Mouse (Mus musculus): ENCODE measurements around the gene B630019K06Rik. TPM values are rescaled to one million over a fixed set of nuclear protein-coding genes. Genes with fewer than 3 reads are reported as not detected.
A peak's percentile ranks its signal among the peaks of the same experiment; 100 is the strongest.

B630019K06Rik gene
- total RNA-seq, 1 experiment: 0.67 TPM

- Histone ChIP-seq H3K9ac (ENCODE audit: insufficient read depth, low read depth, low read length, poor library complexity, severe bottlenecking) (no peak overlapping the region), H3K4me1 (ENCODE audit: control insufficient read depth in 2 of 2, insufficient read depth in 2 of 2, low read length in 2 of 2, poor library complexity in 1 of 2) (no peaks in the 10 kb centered on the region), H3K4me3 (ENCODE audit: insufficient read depth in 1 of 2, low read depth in 1 of 2, low read length in 2 of 2, poor library complexity in 1 of 2, severe bottlenecking in 1 of 2) (no peak overlapping the region), H3K9me3 (ENCODE audit: control insufficient read depth, insufficient read depth, low read depth, low read length) (no peaks in the 10 kb centered on the region), H3K36me3 (ENCODE audit: control insufficient read depth, insufficient read depth, low read length, poor library complexity, severe bottlenecking) (no peaks in the 10 kb centered on the region), H3K27ac (ENCODE audit: insufficient read depth, low read depth, low read length, poor library complexity, severe bottlenecking) (no peak overlapping the region)
- no peak for TF ChIP-seq ZNF384 (IDR thresholded peaks at IDR 0.05; ENCODE audit: low read depth, low read length)
- TF ChIP-seq MAFK (IDR thresholded peaks at IDR 0.05; ENCODE audit: insufficient read depth, low read depth, low read length): no peak
- no peak for TF ChIP-seq CHD2 (IDR thresholded peaks at IDR 0.05; ENCODE audit: low read depth, low read length)
- no peak for TF ChIP-seq ZC3H11A (IDR thresholded peaks at IDR 0.05; ENCODE audit: borderline replicate concordance, low read depth, low read length)
- no peak for TF ChIP-seq HCFC1 (IDR thresholded peaks at IDR 0.05; ENCODE audit: borderline replicate concordance, insufficient read depth, low read length)
- no peak for DNase-seq (ENCODE audit: low read depth, low spot score)
- in situ Hi-C loops (cut with MboI; ENCODE audit: low sequenced_read_pairs in 2 of 2, unreplicated experiment in 2 of 2): no loop called here
Measured at GRCm38 (mm10) chrX:8884336-8884735, 7.8 kb upstream of the B630019K06Rik start.

- Histone ChIP-seq H3K9ac (ENCODE audit: insufficient read depth, low read depth, low read length, poor library complexity, severe bottlenecking) (no peak overlapping the region), H3K4me1 (ENCODE audit: control insufficient read depth in 2 of 2, insufficient read depth in 2 of 2, low read length in 2 of 2, poor library complexity in 1 of 2) (no peaks in the 10 kb centered on the region), H3K9me3 (ENCODE audit: control insufficient read depth, insufficient read depth, low read depth, low read length) (no peaks in the 10 kb centered on the region), H3K36me3 (ENCODE audit: control insufficient read depth, insufficient read depth, low read length, poor library complexity, severe bottlenecking) (no peaks in the 10 kb centered on the region), H3K4me3 (ENCODE audit: insufficient read depth in 1 of 2, low read depth in 1 of 2, low read length in 2 of 2, poor library complexity in 1 of 2, severe bottlenecking in 1 of 2) (no peak overlapping the region), H3K27ac (ENCODE audit: insufficient read depth, low read depth, low read length, poor library complexity, severe bottlenecking) (no peak overlapping the region)
- TF ChIP-seq ZC3H11A (IDR thresholded peaks at IDR 0.05; ENCODE audit: borderline replicate concordance, low read depth, low read length) (no peak), HCFC1 (IDR thresholded peaks at IDR 0.05; ENCODE audit: borderline replicate concordance, insufficient read depth, low read length) (no peak), MAFK (IDR thresholded peaks at IDR 0.05; ENCODE audit: insufficient read depth, low read depth, low read length) (no peak), ZNF384 (IDR thresholded peaks at IDR 0.05; ENCODE audit: low read depth, low read length) (no peak), CHD2 (IDR thresholded peaks at IDR 0.05; ENCODE audit: low read depth, low read length) (no peak)
- in situ Hi-C loops (cut with MboI; ENCODE audit: low sequenced_read_pairs in 2 of 2, unreplicated experiment in 2 of 2): no loop called here
- DNase-seq (ENCODE audit: low read depth, low spot score): no peak
Measured at GRCm38 (mm10) chrX:8891975-8892342, 223 bp upstream of the B630019K06Rik start.

- no peak overlapping the region for H3K27ac ChIP-seq (ENCODE audit: insufficient read depth, low read depth, low read length, poor library complexity, severe bottlenecking)
- no peaks in the 10 kb centered on the region for H3K36me3 ChIP-seq (ENCODE audit: control insufficient read depth, insufficient read depth, low read length, poor library complexity, severe bottlenecking)
- no peak for DNase-seq (ENCODE audit: low read depth, low spot score)
- no peaks in the 10 kb centered on the region for H3K9me3 ChIP-seq (ENCODE audit: control insufficient read depth, insufficient read depth, low read depth, low read length)
- H3K9ac ChIP-seq (ENCODE audit: insufficient read depth, low read depth, low read length, poor library complexity, severe bottlenecking): peak overlapping the region; percentile 63
- TF ChIP-seq MAFK (IDR thresholded peaks at IDR 0.05; ENCODE audit: insufficient read depth, low read depth, low read length) (no peak), CHD2 (IDR thresholded peaks at IDR 0.05; ENCODE audit: low read depth, low read length) (no peak), HCFC1 (IDR thresholded peaks at IDR 0.05; ENCODE audit: borderline replicate concordance, insufficient read depth, low read length) (no peak), ZC3H11A (IDR thresholded peaks at IDR 0.05; ENCODE audit: borderline replicate concordance, low read depth, low read length) (no peak), ZNF384 (IDR thresholded peaks at IDR 0.05; ENCODE audit: low read depth, low read length) (no peak)
- peak overlapping the region; percentile 52 to 72 for H3K4me3 ChIP-seq (ENCODE audit: insufficient read depth in 1 of 2, low read depth in 1 of 2, low read length in 2 of 2, poor library complexity in 1 of 2, severe bottlenecking in 1 of 2)
- H3K4me1 ChIP-seq (ENCODE audit: control insufficient read depth in 2 of 2, insufficient read depth in 2 of 2, low read length in 2 of 2, poor library complexity in 1 of 2): no peaks in the 10 kb centered on the region
- in situ Hi-C loops (cut with MboI; ENCODE audit: low sequenced_read_pairs in 2 of 2, unreplicated experiment in 2 of 2): no loop called here
Measured at GRCm38 (mm10) chrX:8893182-8893651, 1.0 kb downstream of the B630019K06Rik start.

GRCm38 (mm10) chrX:8900823-8901222 lies 8.6 kb downstream of the B630019K06Rik start:
- no peak overlapping the region for H3K4me3 ChIP-seq (ENCODE audit: insufficient read depth in 1 of 2, low read depth in 1 of 2, low read length in 2 of 2, poor library complexity in 1 of 2, severe bottlenecking in 1 of 2)
- no peak overlapping the region for H3K27ac ChIP-seq (ENCODE audit: insufficient read depth, low read depth, low read length, poor library complexity, severe bottlenecking)
- H3K9ac ChIP-seq (ENCODE audit: insufficient read depth, low read depth, low read length, poor library complexity, severe bottlenecking): no peak overlapping the region
- DNase-seq (ENCODE audit: low read depth, low spot score): no peak
- no peaks in the 10 kb centered on the region for H3K4me1 ChIP-seq (ENCODE audit: control insufficient read depth in 2 of 2, insufficient read depth in 2 of 2, low read length in 2 of 2, poor library complexity in 1 of 2)
- TF ChIP-seq CHD2 (IDR thresholded peaks at IDR 0.05; ENCODE audit: low read depth, low read length) (no peak), ZC3H11A (IDR thresholded peaks at IDR 0.05; ENCODE audit: borderline replicate concordance, low read depth, low read length) (no peak), MAFK (IDR thresholded peaks at IDR 0.05; ENCODE audit: insufficient read depth, low read depth, low read length) (no peak), HCFC1 (IDR thresholded peaks at IDR 0.05; ENCODE audit: borderline replicate concordance, insufficient read depth, low read length) (no peak), ZNF384 (IDR thresholded peaks at IDR 0.05; ENCODE audit: low read depth, low read length) (no peak)
- no peaks in the 10 kb centered on the region for H3K9me3 ChIP-seq (ENCODE audit: control insufficient read depth, insufficient read depth, low read depth, low read length)
- in situ Hi-C loops (cut with MboI; ENCODE audit: low sequenced_read_pairs in 2 of 2, unreplicated experiment in 2 of 2): no loop called here
- H3K36me3 ChIP-seq (ENCODE audit: control insufficient read depth, insufficient read depth, low read length, poor library complexity, severe bottlenecking): no peaks in the 10 kb centered on the region

All from ES-E14 (cell line).